Mouse (Mus musculus) heart, embryonic 14.5 days (tissue): ENCODE results near the gene Foxn3. TPM values are rescaled to one million over a fixed set of nuclear protein-coding genes. Genes with fewer than 3 reads are reported as not detected.

ENCODE experiments used
- ATAC-seq: fragments of 200-750 bp; cut with Nextera tagmentation; 2 replicates; pipeline ENCODE4 v1.8.0; 2017; ENCODE audit warnings: low read depth, moderate TSS enrichment; ENCODE audit not compliant: insufficient number of reproducible peaks, insufficient read depth, low FRiP score
- H3K27ac ChIP-seq, 2 experiments: fragments of 200-500 bp in 1 of 2; fragments of 300-500 bp in 1 of 2; sonication (generic) in 1 of 2; replicated peaks in 1 of 2; 2 replicates each; pipeline ENCODE4 v1.5.1; 2012 to 2014; ENCODE audit warnings: low read depth in 2 of 2, low read length in 2 of 2, control low read depth in 1 of 2, mild to moderate bottlenecking in 1 of 2, mixed read lengths in 1 of 2; ENCODE audit not compliant: control insufficient read depth in 1 of 2, insufficient read depth in 1 of 2
- H3K27me3 ChIP-seq: fragments of 300-500 bp; sonication (generic); 2 replicates; pipeline ENCODE4 v1.6.1; 2014; ENCODE audit warnings: mild to moderate bottlenecking, low read length, control low read depth; ENCODE audit not compliant: control insufficient read depth, insufficient read depth
- H3K36me3 ChIP-seq: fragments of 300-500 bp; sonication (generic); 2 replicates; pipeline ENCODE4 v1.6.1; 2014; ENCODE audit warnings: mild to moderate bottlenecking, control low read depth, low read length, mixed read lengths; ENCODE audit not compliant: control insufficient read depth, insufficient read depth
- H3K4me1 ChIP-seq, 2 experiments: fragments of 200-500 bp in 1 of 2; fragments of 300-500 bp in 1 of 2; sonication (generic) in 1 of 2; 2 replicates each; pipeline ENCODE4 v1.6.1; 2012 to 2014; ENCODE audit warnings: low read length in 2 of 2, control low read depth in 1 of 2, mixed read lengths in 1 of 2; ENCODE audit not compliant: control insufficient read depth in 2 of 2, insufficient read depth in 2 of 2
- H3K4me2 ChIP-seq: fragments of 300-500 bp; sonication (generic); 2 replicates; pipeline ENCODE4 v1.6.1; 2014; ENCODE audit warnings: mild to moderate bottlenecking, low read length
- H3K4me3 ChIP-seq, 2 experiments: fragments of 200-500 bp in 1 of 2; fragments of 300-500 bp in 1 of 2; sonication (generic) in 1 of 2; 2 replicates each; pipeline ENCODE4 v1.5.1; 2012 to 2014; ENCODE audit warnings: low read length in 2 of 2, mild to moderate bottlenecking in 2 of 2, control low read depth in 1 of 2, low read depth in 1 of 2, moderate library complexity in 1 of 2; ENCODE audit not compliant: control insufficient read depth in 1 of 2, insufficient read depth in 1 of 2
- H3K9ac ChIP-seq: fragments of 300-500 bp; sonication (generic); 2 replicates; pipeline ENCODE4 v1.6.1; 2014; ENCODE audit warnings: mild to moderate bottlenecking, low read length
- H3K9me3 ChIP-seq: fragments of 300-500 bp; sonication (generic); 2 replicates; pipeline ENCODE4 v1.6.1; 2016; ENCODE audit warnings: low read length, control low read depth; ENCODE audit not compliant: control insufficient read depth
- WGBS: fragments of 180-500 bp; shearing (Covaris S2); extraction: QIAGEN DNeasy Blood & Tissue Kit; methylation state at CpG from one replicate; pipeline ENCODE4 v1.1.7; 2014; 5-methylcytosine and 5-hydroxymethylcytosine counted together
- polyA plus RNA-seq: library from polyadenylated mRNA; unstranded; fragments of >200 nt; fragmentation: Nextera tagmentation; extraction: Ambion mirVana; gene quantifications from 2 replicates; pipeline ENCODE4 v1.2.1, GENCODE M21; 2014

Gene Foxn3
- polyA plus RNA-seq, 1 experiment from 2014 or later: 81.0 TPM

DNA sequence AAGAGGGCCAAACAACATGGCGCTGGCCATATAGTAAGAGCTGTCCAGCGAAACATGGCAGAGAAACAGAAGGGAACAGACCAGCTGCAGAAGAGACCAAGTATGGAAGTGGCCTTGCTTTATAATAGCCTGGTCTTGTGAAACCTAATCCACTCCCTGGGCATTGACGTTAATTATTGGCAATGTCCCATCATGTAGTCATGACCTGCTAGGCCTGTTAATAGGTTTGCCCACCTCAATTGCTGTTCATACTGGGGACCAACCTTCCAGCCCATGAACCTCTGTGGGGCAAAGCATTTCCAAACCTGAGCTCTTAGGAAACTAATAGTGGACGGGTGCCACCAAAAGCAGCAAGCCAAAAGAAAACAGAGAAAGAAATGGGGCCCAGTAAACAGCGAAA, 27.0 kb downstream of the Foxn3 start:
- Histone ChIP-seq H3K4me2 (no peak overlapping the region), H3K4me1 (no peaks in the 10 kb centered on the region), H3K4me3 (no peak overlapping the region), H3K9me3 (peaks cover 7% of the 10 kb centered on the region), H3K36me3 (no peaks in the 10 kb centered on the region), H3K27ac (no peak overlapping the region), H3K9ac (no peak overlapping the region), H3K27me3 (no peaks in the 10 kb centered on the region)
- WGBS: 96% methylated on average over 5 of the region's 5 CpGs
- no peak for ATAC-seq

DNA sequence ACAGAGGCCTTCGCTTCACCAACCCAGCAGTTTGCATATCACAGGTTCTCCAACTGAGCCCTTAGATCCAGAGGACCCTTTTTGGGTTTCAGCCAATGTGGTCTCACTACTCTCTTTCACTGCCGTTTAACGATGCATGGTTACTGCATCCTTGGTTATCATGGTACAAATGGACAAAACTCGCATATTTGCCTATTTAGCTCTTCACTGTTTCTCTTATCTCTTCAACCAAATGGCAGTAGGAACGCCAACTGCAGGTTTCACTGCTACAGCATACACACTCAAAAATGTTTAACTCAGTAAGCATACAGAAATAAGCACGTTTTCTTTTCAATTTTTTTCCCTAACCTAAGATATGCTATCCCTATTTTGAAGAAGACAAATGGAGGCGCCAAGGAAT, 31.0 kb downstream of the Foxn3 start:
- Histone ChIP-seq H3K4me1 (peaks cover 10 to 15% of the 10 kb centered on the region in 2 experiments; a peak in 3 of 4 replicates), H3K9ac (no peak overlapping the region), H3K36me3 (no peaks in the 10 kb centered on the region), H3K27ac (no peak overlapping the region), H3K4me2 (no peak overlapping the region), H3K9me3 (peaks cover 7% of the 10 kb centered on the region), H3K27me3 (no peaks in the 10 kb centered on the region), H3K4me3 (no peak overlapping the region)
- 81% methylated on average over 7 of the region's 7 CpGs for whole genome bisulfite sequencing
- no peak for ATAC-seq

DNA sequence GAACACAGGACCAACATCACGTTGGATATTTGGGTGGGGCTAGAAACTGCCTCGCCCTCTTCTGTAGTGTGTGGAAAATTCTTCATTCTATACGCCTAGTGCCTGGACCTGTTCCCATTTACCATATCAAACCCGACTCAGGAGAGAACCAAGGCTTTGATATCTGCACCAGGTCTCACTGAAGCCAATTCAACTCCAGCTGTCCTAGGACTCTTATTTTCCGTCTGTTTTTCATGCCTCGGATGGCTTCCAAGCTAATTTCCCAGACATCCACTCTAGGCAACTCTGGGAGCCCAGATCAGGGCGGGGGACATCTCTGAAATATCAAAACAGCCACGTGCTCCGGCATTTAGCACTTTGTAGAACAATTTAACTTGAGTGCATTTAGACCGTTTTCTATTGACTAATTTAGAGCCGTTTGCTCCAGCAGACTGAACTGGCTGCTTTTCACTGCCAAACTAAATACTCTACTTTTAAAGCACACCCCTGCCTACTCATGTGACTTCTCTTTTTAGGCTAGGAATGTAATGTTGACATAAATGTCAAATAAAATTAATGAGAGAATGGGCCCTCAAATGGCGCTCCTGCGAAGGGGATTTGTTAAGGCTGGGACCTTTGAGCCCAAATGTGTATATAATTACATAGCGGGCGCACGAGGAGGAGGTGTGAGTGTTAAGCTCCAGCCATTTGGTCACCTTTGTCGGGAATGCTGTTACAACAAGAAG, 33.5 kb downstream of the Foxn3 start:
- H3K4me3 ChIP-seq: no peak overlapping the region
- H3K4me2 ChIP-seq: 0 out of 2 replicates have a peak overlapping the region, but pooled peaks have one; percentile 2
- H3K27ac ChIP-seq: peak overlapping the region; percentile 32 to 38; a peak in 2 of 4 replicates
- H3K27me3 ChIP-seq: no peaks in the 10 kb centered on the region
- H3K9ac ChIP-seq: no peak overlapping the region
- peak; percentile 42 for ATAC-seq
- 55% methylated on average over 17 of the region's 17 CpGs for WGBS
- H3K36me3 ChIP-seq: no peaks in the 10 kb centered on the region
- no peaks in the 10 kb centered on the region for H3K9me3 ChIP-seq
- peaks cover 14 to 19% of the 10 kb centered on the region in 2 experiments; a peak in 3 of 4 replicates for H3K4me1 ChIP-seq

DNA sequence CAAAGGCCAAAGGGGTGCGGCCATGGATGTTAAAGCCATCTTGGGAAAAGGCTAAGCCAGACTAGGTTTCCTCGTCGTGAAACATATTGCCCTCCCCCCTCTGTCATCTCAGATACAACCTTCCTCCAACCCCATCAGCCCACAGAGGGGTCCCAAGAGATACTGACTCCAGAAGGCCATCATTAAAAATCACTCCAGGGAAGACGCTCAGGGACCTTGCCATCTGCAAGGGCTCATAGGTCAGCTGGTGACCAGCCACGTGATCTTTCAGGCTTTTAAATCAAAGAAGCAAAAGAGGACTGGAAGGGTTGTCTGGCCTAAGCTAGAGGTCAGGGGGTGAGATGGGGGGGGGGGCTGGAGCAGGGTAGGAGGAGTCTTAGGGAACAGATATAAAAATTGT, 34.4 kb downstream of the Foxn3 start:
- Histone ChIP-seq H3K4me1 (peaks cover 14 to 19% of the 10 kb centered on the region in 2 experiments; a peak in 3 of 4 replicates), H3K9ac (no peak overlapping the region), H3K4me3 (no peak overlapping the region), H3K4me2 (no peak overlapping the region), H3K27me3 (no peaks in the 10 kb centered on the region), H3K36me3 (no peaks in the 10 kb centered on the region), H3K9me3 (no peaks in the 10 kb centered on the region), H3K27ac (peak overlapping the region in 1 of 2 experiments; percentile 38; a peak in 1 of 4 replicates)
- ATAC-seq: no peak
- 84% methylated on average over 5 of the region's 5 CpGs for WGBS

DNA sequence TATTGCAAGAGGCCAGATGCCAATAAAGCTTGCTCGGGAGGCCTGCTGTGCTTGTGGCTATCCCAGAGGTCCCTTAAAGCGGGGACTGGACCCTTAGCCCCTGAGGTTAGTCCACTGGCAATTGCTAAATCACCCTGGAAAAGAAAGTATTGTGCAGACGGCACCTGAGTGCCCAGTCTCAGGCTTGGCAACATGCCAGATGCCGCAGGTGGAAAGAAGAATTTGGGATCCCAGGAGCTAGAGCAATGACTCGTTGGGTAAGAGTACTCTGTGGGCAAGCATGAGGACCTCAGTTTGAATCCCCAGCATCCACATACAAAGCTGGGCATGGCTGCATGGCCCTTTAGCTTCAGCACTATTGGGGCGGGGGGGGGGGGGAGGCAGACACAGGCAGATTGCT, 35.9 kb downstream of the Foxn3 start:
- Histone ChIP-seq H3K27ac (no peak overlapping the region), H3K4me2 (no peak overlapping the region), H3K4me3 (no peak overlapping the region), H3K27me3 (no peaks in the 10 kb centered on the region), H3K9me3 (no peaks in the 10 kb centered on the region), H3K4me1 (peaks cover 14 to 19% of the 10 kb centered on the region in 2 experiments; a peak in 3 of 4 replicates), H3K36me3 (no peaks in the 10 kb centered on the region), H3K9ac (no peak overlapping the region)
- WGBS: 80% methylated on average over 6 of the region's 6 CpGs
- no peak for ATAC-seq

DNA sequence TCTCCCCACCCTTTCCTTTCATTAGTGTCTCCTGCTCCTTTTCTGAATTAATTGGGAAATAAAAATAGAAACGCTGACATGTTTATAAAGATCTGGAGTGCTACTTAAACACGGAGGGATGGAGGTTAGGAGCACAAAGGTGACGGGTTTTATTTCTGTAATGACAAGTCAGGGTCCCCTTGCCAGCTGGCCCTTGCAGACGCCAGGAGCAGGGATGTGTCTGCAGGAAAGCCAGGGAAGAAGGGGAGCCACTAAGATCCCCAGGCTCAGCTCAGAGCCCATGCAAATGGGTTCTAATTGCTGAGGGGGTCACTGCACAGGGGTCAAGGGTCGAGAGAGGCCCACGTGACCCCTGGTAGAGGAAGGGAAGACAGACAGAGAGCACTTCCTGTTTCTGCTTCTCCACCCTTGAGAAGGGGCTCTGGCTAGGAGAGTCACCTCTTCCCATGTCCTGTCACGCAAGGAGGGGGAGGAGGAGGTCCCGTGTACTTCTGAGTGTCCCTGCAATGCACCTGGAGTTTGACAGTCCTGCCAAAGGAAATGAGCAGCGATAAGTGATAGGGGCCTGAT, 36.7 kb downstream of the Foxn3 start:
- no peak overlapping the region for H3K9ac ChIP-seq
- peaks cover 14 to 19% of the 10 kb centered on the region in 2 experiments; a peak in 3 of 4 replicates for H3K4me1 ChIP-seq
- no peaks in the 10 kb centered on the region for H3K27me3 ChIP-seq
- no peak overlapping the region for H3K27ac ChIP-seq
- no peak for ATAC-seq
- WGBS: 59% methylated on average over 9 of the region's 9 CpGs
- no peak overlapping the region for H3K4me2 ChIP-seq
- H3K9me3 ChIP-seq: no peaks in the 10 kb centered on the region
- H3K4me3 ChIP-seq: no peak overlapping the region
- H3K36me3 ChIP-seq: no peaks in the 10 kb centered on the region

DNA sequence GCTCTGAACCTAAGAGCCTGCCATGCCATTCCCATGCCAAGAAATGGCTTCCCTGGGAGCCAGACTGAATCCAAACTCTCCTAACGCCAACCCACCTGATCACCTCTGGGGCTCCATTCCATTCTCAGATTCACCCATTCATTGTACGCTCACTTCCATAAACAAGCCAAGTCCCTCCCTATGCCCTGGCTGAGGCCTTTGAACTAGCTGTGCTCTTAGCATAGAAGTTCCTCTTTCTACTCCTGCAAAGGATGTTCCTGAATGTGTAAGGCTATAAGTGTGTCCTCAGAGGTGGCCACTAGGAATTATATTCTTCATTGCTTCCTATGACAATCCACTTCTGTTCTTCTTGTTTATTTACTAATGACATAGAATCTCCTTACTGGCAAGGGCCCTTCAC, 40.5 kb downstream of the Foxn3 start:
- Histone ChIP-seq H3K4me1 (peaks cover 11 to 16% of the 10 kb centered on the region in 2 experiments), H3K36me3 (no peaks in the 10 kb centered on the region), H3K27ac (no peak overlapping the region), H3K27me3 (no peaks in the 10 kb centered on the region), H3K9me3 (no peaks in the 10 kb centered on the region), H3K4me3 (no peak overlapping the region), H3K9ac (no peak overlapping the region), H3K4me2 (no peak overlapping the region)
- ATAC-seq: no peak
- WGBS: 92% methylated on average over 2 of the region's 2 CpGs
